Comparison of ENCODE assay signal across 18 mouse cellular contexts in the genomic region with DNA sequence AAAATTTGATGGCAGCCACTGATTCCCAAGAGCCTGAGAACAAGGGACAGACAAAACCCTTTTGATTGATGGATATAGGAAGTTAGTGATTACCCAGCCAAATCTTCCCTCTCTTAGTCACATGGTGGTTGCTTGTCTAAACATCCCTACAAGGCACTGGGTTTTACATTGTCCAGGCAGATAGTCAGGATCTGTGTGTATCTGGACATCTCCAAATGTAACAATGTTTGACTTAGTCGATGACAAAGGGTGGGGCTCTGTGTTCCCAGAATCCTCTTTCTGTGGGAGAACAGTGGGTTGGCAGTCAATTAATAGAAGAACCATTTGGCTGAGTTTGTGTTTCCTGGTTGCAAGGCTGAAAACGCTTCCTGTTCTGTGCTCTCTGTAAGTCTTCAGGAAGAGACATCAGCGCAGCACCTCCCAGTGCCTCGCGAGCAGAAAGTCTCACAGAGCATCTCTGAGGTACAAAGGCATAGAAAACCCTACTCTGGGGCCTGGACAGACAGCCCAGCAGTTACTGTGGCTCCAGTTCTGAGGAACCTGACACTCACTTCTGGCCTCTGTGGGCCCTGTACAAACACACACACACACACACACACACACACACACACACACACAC. TPM values are rescaled to one million over a fixed set of nuclear protein-coding genes. Genes with fewer than 3 reads are reported as not detected.
DNase-seq lines count a peak whose midpoint lies in the region; ATAC-seq and TF ChIP-seq lines count a peak whose summit lies in the region.
"Had no signal": no experiment of that assay in that cellular context is flagged by ENCODE, and none has a peak within 500 bp of the region (broad histone marks: within the 10 kb centered on the region; RNA-seq: fewer than 3 reads in every experiment).

No protein-coding gene starts in this region.

- no peaks in the 10 kb centered on the region for H3K9me3 ChIP-seq in heart, postnatal 0 days (replicated peaks; ENCODE audit: control insufficient read depth, low read length)
- H3K9me3 ChIP-seq: forebrain, embryonic 10.5 days; liver, embryonic 13.5 days; megakaryocyte, embryonic 14.5 days had no signal

- H3K27me3 ChIP-seq in heart, postnatal 0 days (ENCODE audit: control insufficient read depth, insufficient read depth, low read length) = no peaks in the 10 kb centered on the region

- no peak overlapping the region for H3K4me3 ChIP-seq in heart, postnatal 0 days (ENCODE audit: low read depth, low read length)
- H3K4me3 ChIP-seq: forebrain, embryonic 10.5 days; layer of hippocampus, adult 2 months; liver, embryonic 13.5 days; megakaryocyte, embryonic 14.5 days had no signal

- 54% methylated on average over 5 of the region's 5 CpGs for WGBS in heart, postnatal 0 days

- no peaks in the 10 kb centered on the region for H3K36me3 ChIP-seq in heart, postnatal 0 days (replicated peaks; ENCODE audit: control insufficient read depth, insufficient read depth, low read length)
- H3K36me3 ChIP-seq: forebrain, embryonic 10.5 days; liver, embryonic 13.5 days had no signal

- TF ChIP-seq CTCF in heart, postnatal 0 days (IDR thresholded peaks at IDR 0.05; ENCODE audit: low read depth) = no peak

- DNase-seq in heart, postnatal 0 days (ENCODE audit: low spot score) = peak; percentile 20
- no peak for DNase-seq in heart, postnatal 4 days
- peak; percentile 59 for DNase-seq in thymus, postnatal 0 days (ENCODE audit: low spot score)
- no peak for DNase-seq in thymus, adult 18-20 months
- DNase-seq in lung, postnatal 25 days (ENCODE audit: low spot score) = peak; percentile 40
- peak; percentile 59 for DNase-seq in yolk sac, embryonic 10.5 days (ENCODE audit: low spot score)
- no peak for DNase-seq in right cerebral cortex, postnatal 36 days (ENCODE audit: low spot score in 2 of 2)
- no peak for DNase-seq in right cerebral cortex, postnatal 14 days
- DNase-seq: adrenal gland, adult 2 months; cerebellum, adult 9-11 months; liver, embryonic 13.5 days had no signal

- no peak overlapping the region for H3K27ac ChIP-seq in heart, postnatal 0 days (ENCODE audit: low read depth)
- H3K27ac ChIP-seq: forebrain, embryonic 10.5 days; hindbrain, embryonic 14.5 days; layer of hippocampus, adult 2 months; liver, embryonic 13.5 days had no signal

- H3K4me2 ChIP-seq in heart, postnatal 0 days (ENCODE audit: low read depth, low read length) = no peak overlapping the region
- H3K4me2 ChIP-seq: hindbrain, embryonic 14.5 days; liver, embryonic 13.5 days had no signal

- TF ChIP-seq EP300 in heart, postnatal 0 days (IDR thresholded peaks at IDR 0.05; ENCODE audit: low read depth) = no peak

- ATAC-seq in heart, postnatal 0 days (ENCODE audit: insufficient read depth, low read depth) = no peak

- no peak overlapping the region for H3K9ac ChIP-seq in heart, postnatal 0 days (replicated peaks; ENCODE audit: low read depth, low read length)
- H3K9ac ChIP-seq: hindbrain, embryonic 14.5 days; liver, embryonic 13.5 days had no signal

- H3K4me1 ChIP-seq in heart, postnatal 0 days (ENCODE audit: control insufficient read depth, insufficient read depth) = no peaks in the 10 kb centered on the region
- H3K4me1 ChIP-seq: forebrain, embryonic 10.5 days; liver, embryonic 13.5 days had no signal

RNA-seq across cellular contexts. Expression of gene U90926, which starts 19.8 kb away (rescaled TPM):
- not detected in 2 replicates for total RNA-seq in heart, postnatal 0 days (2014; rRNA removed; ENCODE audit: low replicate concordance)
- not detected in 2 replicates for polyA plus RNA-seq in heart, postnatal 0 days (2015; fragmentation: Nextera tagmentation; extraction: Ambion mirVana)
- not detected for total RNA-seq in heart, postnatal 4 days (2021)
- polyA plus RNA-seq in thymus, postnatal 0 days (2015; fragmentation: Nextera tagmentation; extraction: Ambion mirVana) = 0.48 and 0.63 TPM in 2 replicates
- total RNA-seq: adrenal gland, adult 2 months; layer of hippocampus, adult 2 months; left cerebral cortex, postnatal 36 days; monocyte, adult 5-6 weeks had no signal
- polyA plus RNA-seq: adrenal gland, adult 2 months; embryonic facial prominence, embryonic 11.5 days; forebrain, embryonic 10.5 days; hindbrain, embryonic 14.5 days; liver, embryonic 13.5 days had no signal

RNA-seq across cellular contexts. Expression of gene Ppef2, which starts 21.0 kb away (rescaled TPM):
- total RNA-seq in heart, postnatal 0 days (2014; rRNA removed; ENCODE audit: low replicate concordance) = 0.31 TPM in 1 of 2 replicates, not detected in the other
- polyA plus RNA-seq in heart, postnatal 0 days (2015; fragmentation: Nextera tagmentation; extraction: Ambion mirVana) = 0.07 TPM in 1 of 2 replicates, not detected in the other
- not detected for total RNA-seq in heart, postnatal 4 days (2021)
- 1.1 and 1.5 TPM in 2 replicates for polyA plus RNA-seq in thymus, postnatal 0 days (2015; fragmentation: Nextera tagmentation; extraction: Ambion mirVana)
- total RNA-seq: monocyte, adult 5-6 weeks had no signal
- polyA plus RNA-seq: embryonic facial prominence, embryonic 11.5 days; forebrain, embryonic 10.5 days; liver, embryonic 13.5 days had no signal

RNA-seq across cellular contexts. Expression of gene Naaa, which starts 42.9 kb away (rescaled TPM):
- total RNA-seq in heart, postnatal 0 days (2014; rRNA removed; ENCODE audit: low replicate concordance) = 5.7 and 9.7 TPM in 2 replicates
- 6.4 and 7.5 TPM in 2 replicates for polyA plus RNA-seq in heart, postnatal 0 days (2015; fragmentation: Nextera tagmentation; extraction: Ambion mirVana)
- 10 to 100 TPM in 1 of 2 experiments, 1 to 10 TPM in 1; 9.9 to 11.3 TPM for total RNA-seq in heart, postnatal 4 days (2021)
- polyA plus RNA-seq in thymus, postnatal 0 days (2015; fragmentation: Nextera tagmentation; extraction: Ambion mirVana) = 12.6 and 13.4 TPM in 2 replicates

Comparison
In these comparisons a context has a peak if more than half of its experiments do, and no peak if none do; other contexts are left out.
1. DNase-seq: peak in heart, postnatal 0 days (single experiment), thymus, postnatal 0 days (single experiment), lung, postnatal 25 days (single experiment) and yolk sac, embryonic 10.5 days (single experiment); none in heart, postnatal 4 days (single experiment), thymus, adult 18-20 months (0 of 2), right cerebral cortex, postnatal 36 days (0 of 2) and right cerebral cortex, postnatal 14 days (single experiment).